Mouse (Mus musculus) small intestine, adult 2 months (tissue): ENCODE data around the gene Sema5a.

Experiments
- CTCF ChIP-seq: fragments of 200-500 bp; IDR thresholded peaks from 2 replicates; pipeline ENCODE4 v1.5.1; 2012; ENCODE audit warnings: low read depth, mild to moderate bottlenecking, control low read depth, inconsistent platforms, low read length, moderate library complexity, mixed read lengths; ENCODE audit not compliant: insufficient replicate concordance, insufficient read length; ENCODE audit errors: extremely low read depth
- POLR2A ChIP-seq: fragments of 200-500 bp; IDR thresholded peaks from 2 replicates; pipeline ENCODE4 v1.6.1; 2012; ENCODE audit warnings: low read depth, mild to moderate bottlenecking, control low read depth, inconsistent platforms, low read length, moderate library complexity

GRCm38 (mm10) chr15:32278600-32278999 lies 34.0 kb downstream of the Sema5a start:
- no peak for TF ChIP-seq CTCF
- no peak for TF ChIP-seq POLR2A
